In the genomic region with DNA sequence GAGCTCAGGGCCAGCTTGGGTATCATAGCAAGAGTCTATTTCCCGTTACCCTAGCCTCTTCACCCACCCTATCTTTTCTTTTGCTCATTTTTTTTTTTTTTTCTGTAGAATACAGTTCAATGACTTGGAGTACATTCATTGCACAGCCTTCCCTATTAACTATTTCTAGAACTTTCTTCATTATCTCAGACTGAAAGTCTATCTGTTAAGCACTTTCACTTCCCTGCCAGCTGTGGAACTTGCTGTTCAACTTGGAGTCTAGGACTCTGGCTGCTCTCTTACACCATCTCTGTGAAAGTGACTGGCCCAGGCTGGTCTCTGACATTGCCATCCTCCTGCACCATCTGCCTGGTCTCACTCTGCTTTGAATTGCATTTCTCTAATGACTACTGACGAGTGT, we compare ENCODE assay signal across 22 mouse cellular contexts.
DNase-seq lines count a peak whose midpoint lies in the region; ATAC-seq and TF ChIP-seq lines count a peak whose summit lies in the region.
"Had no signal": no experiment of that assay in that cellular context is flagged by ENCODE, and none has a peak within 500 bp of the region (broad histone marks: within the 10 kb centered on the region; RNA-seq: fewer than 3 reads in every experiment).

No protein-coding gene starts in this region.

- no peak overlapping the region for H3K9ac ChIP-seq in liver, adult 2 months (ENCODE audit: low read depth, low read length)
- H3K9ac ChIP-seq: forebrain, embryonic 12.5 days; hindbrain, embryonic 12.5 days; liver, embryonic 13.5 days had no signal

- TF ChIP-seq POLR2A in liver, adult 2 months (IDR thresholded peaks at IDR 0.05; ENCODE audit: extremely low read depth, insufficient read depth, low read length), result no peak

- ATAC-seq in megakaryocyte progenitor cell, adult 5-6 weeks (replicated peaks; ENCODE audit: poor library complexity), result peak; percentile 72
- ATAC-seq: midbrain, embryonic 16.5 days had no signal

- H3K36me3 ChIP-seq in liver, adult 2 months (ENCODE audit: control insufficient read depth, insufficient read depth, low read length), result no peaks in the 10 kb centered on the region
- H3K36me3 ChIP-seq: forebrain, embryonic 12.5 days; hindbrain, embryonic 12.5 days had no signal

- 82% methylated on average over 2 of the region's 2 CpGs for WGBS in liver, adult 2 months

- TF ChIP-seq CTCF in liver, adult 2 months (IDR thresholded peaks at IDR 0.05; ENCODE audit: low read depth, low read length), result no peak

- peak; percentile 46 for DNase-seq in liver, adult 2 months (ENCODE audit: extremely low read depth, low read depth, low spot score)
- DNase-seq in liver, result no peak
- DNase-seq in B cell, adult 2 months, result peak; percentile 16 to 17
- DNase-seq in brain, adult 2 months (ENCODE audit: low read depth, low spot score), result peak; percentile 34
- no peak for DNase-seq in adrenal gland, postnatal 4 days (ENCODE audit: low spot score in 2 of 2)
- DNase-seq in right cerebral cortex, postnatal 36 days (ENCODE audit: low spot score in 2 of 2), result no peak
- DNase-seq: adrenal gland, postnatal 10 days; cerebellum, adult 2 months; gastrocnemius, postnatal 14 days; heart, postnatal 10 days; kidney, adult 2 months; kidney, postnatal 10 days; left cerebral cortex, postnatal 4 days; liver, embryonic 13.5 days; lung, postnatal 10 days; right cerebral cortex, postnatal 4 days; thymus, postnatal 36 days had no signal

- H3K4me1 ChIP-seq in liver, adult 2 months (ENCODE audit: control insufficient read depth, insufficient read depth, low read length), result peaks cover 7% of the 10 kb centered on the region; the same call in 1 of the 2 replicates
- H3K4me1 ChIP-seq: forebrain, embryonic 12.5 days; hindbrain, embryonic 12.5 days had no signal

- H3K27me3 ChIP-seq in liver, adult 2 months (ENCODE audit: control insufficient read depth, insufficient read depth, low read length), result no peaks in the 10 kb centered on the region
- H3K27me3 ChIP-seq: forebrain, embryonic 12.5 days; hindbrain, embryonic 12.5 days; liver, embryonic 13.5 days had no signal

- no peak overlapping the region for H3K4me3 ChIP-seq in liver, adult 2 months (ENCODE audit: insufficient read depth, low read depth, low read length)
- H3K4me3 ChIP-seq: forebrain, embryonic 12.5 days; hindbrain, embryonic 12.5 days; left cerebral cortex, adult 2 months; liver, embryonic 13.5 days had no signal

- no peaks in the 10 kb centered on the region for H3K79me2 ChIP-seq in liver, adult 2 months (ENCODE audit: control insufficient read depth, insufficient read depth, low read length)

- no peak overlapping the region for H3K27ac ChIP-seq in liver, adult 2 months (replicated peaks; ENCODE audit: insufficient read depth, low read depth, low read length)
- H3K27ac ChIP-seq: forebrain, embryonic 12.5 days; hindbrain, embryonic 12.5 days; left cerebral cortex, adult 2 months had no signal

Comparison
In these comparisons a context has a peak if more than half of its experiments do, and no peak if none do; other contexts are left out.
1. DNase-seq: peak in liver, adult 2 months (single experiment), B cell, adult 2 months (2 of 2) and brain, adult 2 months (single experiment); none in liver (single experiment), adrenal gland, postnatal 4 days (0 of 2) and right cerebral cortex, postnatal 36 days (0 of 2).